Mouse (Mus musculus) midbrain, embryonic 14.5 days (tissue): ENCODE data around the gene Slc35b2. TPM values are rescaled to one million over a fixed set of nuclear protein-coding genes. Genes with fewer than 3 reads are reported as not detected.

Experiments
- ATAC-seq: fragments of 200-750 bp; cut with Nextera tagmentation; 2 replicates; pipeline ENCODE4 v1.8.0; 2017; ENCODE audit warnings: moderate number of reproducible peaks, moderate library complexity; ENCODE audit not compliant: low FRiP score, low TSS enrichment
- DNase-seq: peaks from one replicate; pipeline ENCODE4 v3.0.0-alpha.2; 2015
- H3K27ac ChIP-seq: fragments of 300-500 bp; sonication (generic); replicated peaks from 2 replicates; pipeline ENCODE4 v1.5.1; 2014; ENCODE audit warnings: mild to moderate bottlenecking, low read depth, low read length, moderate library complexity
- H3K27me3 ChIP-seq: fragments of 300-500 bp; sonication (generic); 2 replicates; pipeline ENCODE4 v1.6.1; 2014; ENCODE audit warnings: low read length, control low read depth, mixed read lengths; ENCODE audit not compliant: control insufficient read depth, insufficient read depth
- H3K36me3 ChIP-seq: fragments of 300-500 bp; sonication (generic); 2 replicates; pipeline ENCODE4 v1.6.1; 2014; ENCODE audit warnings: low read length, control low read depth; ENCODE audit not compliant: control insufficient read depth, insufficient read depth
- H3K4me1 ChIP-seq: fragments of 300-500 bp; sonication (generic); 2 replicates; pipeline ENCODE4 v1.6.1; 2014; ENCODE audit warnings: mild to moderate bottlenecking, antibody characterized with exemption, low read length, control low read depth; ENCODE audit not compliant: control insufficient read depth, insufficient read depth
- H3K4me2 ChIP-seq: fragments of 300-500 bp; sonication (generic); 2 replicates; pipeline ENCODE4 v1.6.1; 2014; ENCODE audit warnings: mild to moderate bottlenecking, low read length, moderate library complexity
- H3K4me3 ChIP-seq: fragments of 300-500 bp; sonication (generic); replicated peaks from 2 replicates; pipeline ENCODE4 v1.5.1; 2014; ENCODE audit warnings: low read depth, low read length
- H3K9ac ChIP-seq: fragments of 300-500 bp; sonication (generic); replicated peaks from 2 replicates; pipeline ENCODE4 v1.6.1; 2014; ENCODE audit warnings: mild to moderate bottlenecking, low read length, moderate library complexity
- H3K9me3 ChIP-seq: fragments of 300-500 bp; sonication (generic); 2 replicates; pipeline ENCODE4 v1.6.1; 2016; ENCODE audit warnings: low read length, control low read depth, mixed read lengths; ENCODE audit not compliant: control insufficient read depth
- WGBS: fragments of 180-500 bp; shearing (Covaris S2); extraction: QIAGEN DNeasy Blood & Tissue Kit; methylation state at CpG from one replicate; pipeline ENCODE4 v1.1.7; 2014; 5-methylcytosine and 5-hydroxymethylcytosine counted together
- polyA plus RNA-seq: library from polyadenylated mRNA; unstranded; fragments of >200 nt; fragmentation: Nextera tagmentation; extraction: Ambion mirVana; gene quantifications from 2 replicates; pipeline ENCODE4 v1.2.1, GENCODE M21; 2014

The Slc35b2 gene
- polyA plus RNA-seq, 1 experiment from 2014 or later: 77.1 TPM

DNA sequence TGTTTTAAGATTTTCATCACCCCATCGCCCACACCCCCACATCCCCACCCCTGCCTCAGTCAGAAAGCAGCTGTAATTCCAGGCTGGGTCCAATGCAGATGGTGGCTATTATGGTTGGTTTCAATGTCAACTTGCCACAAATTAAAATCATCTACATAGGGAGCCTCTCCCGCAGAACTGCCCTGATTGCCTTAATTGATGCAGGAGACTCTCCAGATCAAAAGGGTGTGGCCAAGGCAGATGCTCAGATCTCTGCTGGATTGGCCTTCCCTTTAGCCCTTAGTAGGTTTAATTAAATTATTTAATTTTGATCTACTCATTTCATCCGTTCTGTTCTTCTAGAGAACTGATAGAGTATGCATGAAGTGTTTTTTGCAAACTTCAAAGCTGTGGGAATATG lies 39.3 kb downstream of the Slc35b2 start:
- no peak for DNase-seq

DNA sequence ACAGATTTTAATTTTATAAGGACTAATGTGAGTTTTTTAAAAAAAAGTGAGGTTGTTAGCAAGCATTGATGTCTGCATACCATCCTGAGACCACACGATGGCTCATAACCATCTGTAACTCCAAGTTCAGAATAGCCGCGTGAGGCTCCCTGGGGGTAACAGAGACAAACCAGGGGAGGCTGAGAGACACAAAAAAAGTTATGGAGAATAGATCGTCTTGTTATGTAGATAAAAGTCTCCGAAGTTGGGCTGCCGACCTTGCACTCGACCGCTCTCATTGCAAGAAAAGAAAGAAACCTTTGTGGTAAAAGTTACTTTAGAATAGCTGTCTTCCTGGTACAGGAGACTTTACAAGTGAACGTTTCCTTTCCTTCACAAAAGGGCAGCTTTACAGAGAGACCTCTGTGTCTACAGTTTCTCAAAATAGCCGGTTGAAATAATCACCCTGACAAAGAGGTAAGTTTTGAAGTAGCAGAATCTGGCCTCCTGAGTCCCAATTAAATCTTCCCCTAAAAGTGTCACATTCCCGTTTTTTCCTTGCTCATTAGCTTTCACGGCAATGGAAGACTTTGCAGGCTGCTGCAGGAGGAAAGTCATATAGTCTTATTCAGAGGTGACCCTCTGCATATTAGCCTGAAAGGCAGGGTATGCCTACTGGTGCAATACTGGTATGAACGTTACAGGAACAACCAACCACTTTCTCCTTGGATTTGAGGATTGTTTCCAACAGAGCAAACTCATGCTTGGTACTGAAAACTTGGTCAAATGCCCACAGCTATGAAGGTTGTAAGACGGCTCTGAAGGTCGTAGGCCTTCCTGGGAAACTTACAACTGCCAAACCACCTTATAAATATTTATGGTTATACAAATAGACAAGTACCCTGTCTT lies 43.6 kb downstream of the Slc35b2 start:
- Histone ChIP-seq H3K4me3 (no peak overlapping the region), H3K9ac (no peak overlapping the region), H3K27me3 (0 out of 2 replicates have a peak, but pooled peaks cover 2% of the 10 kb centered on the region), H3K9me3 (no peaks in the 10 kb centered on the region), H3K4me2 (no peak overlapping the region), H3K4me1 (peaks cover 5% of the 10 kb centered on the region; the same call in 1 of the 2 replicates), H3K36me3 (no peaks in the 10 kb centered on the region), H3K27ac (no peak overlapping the region)
- DNase-seq: no peak
- WGBS: 86% methylated on average over 15 of the region's 15 CpGs
- no peak for ATAC-seq

More for the DNA sequence above, 39.3 kb downstream of the Slc35b2 start:
- H3K4me1 ChIP-seq: peaks cover 6% of the 10 kb centered on the region
- no peak overlapping the region for H3K27ac ChIP-seq
- H3K4me2 ChIP-seq: no peak overlapping the region
- ATAC-seq: no peak
- no peak overlapping the region for H3K9ac ChIP-seq
- peaks cover 23% of the 10 kb centered on the region for H3K27me3 ChIP-seq
- H3K9me3 ChIP-seq: no peaks in the 10 kb centered on the region
- no peaks in the 10 kb centered on the region for H3K36me3 ChIP-seq
- 85% methylated on average over 3 of the region's 3 CpGs for WGBS
- no peak overlapping the region for H3K4me3 ChIP-seq

DNA sequence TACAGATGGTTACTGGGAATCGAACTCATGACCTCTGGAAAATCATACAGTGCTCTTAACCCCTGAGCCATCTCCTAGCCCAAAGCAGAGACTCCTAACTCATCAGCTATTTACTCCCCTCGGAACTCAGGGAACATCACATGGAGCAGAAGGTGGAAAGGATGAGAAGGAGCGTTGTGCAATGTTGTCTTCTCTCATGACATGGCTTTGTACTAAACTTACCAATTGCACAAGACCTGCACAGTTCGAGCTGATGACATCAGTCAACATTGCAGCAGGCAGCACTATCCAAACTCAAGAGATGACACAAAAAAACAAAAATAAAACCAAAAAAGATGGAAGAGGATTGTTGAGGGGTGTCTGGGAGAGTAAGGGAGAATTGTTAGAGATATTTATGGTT lies 44.7 kb downstream of the Slc35b2 start:
- ATAC-seq: no peak
- Histone ChIP-seq H3K9ac (no peak overlapping the region), H3K4me1 (peaks cover 5% of the 10 kb centered on the region; the same call in 1 of the 2 replicates), H3K27ac (no peak overlapping the region), H3K27me3 (no peaks in the 10 kb centered on the region), H3K9me3 (no peaks in the 10 kb centered on the region), H3K4me2 (no peak overlapping the region), H3K4me3 (no peak overlapping the region), H3K36me3 (no peaks in the 10 kb centered on the region)
- DNase-seq: no peak
- 92% methylated on average over 4 of the region's 4 CpGs for WGBS

DNA sequence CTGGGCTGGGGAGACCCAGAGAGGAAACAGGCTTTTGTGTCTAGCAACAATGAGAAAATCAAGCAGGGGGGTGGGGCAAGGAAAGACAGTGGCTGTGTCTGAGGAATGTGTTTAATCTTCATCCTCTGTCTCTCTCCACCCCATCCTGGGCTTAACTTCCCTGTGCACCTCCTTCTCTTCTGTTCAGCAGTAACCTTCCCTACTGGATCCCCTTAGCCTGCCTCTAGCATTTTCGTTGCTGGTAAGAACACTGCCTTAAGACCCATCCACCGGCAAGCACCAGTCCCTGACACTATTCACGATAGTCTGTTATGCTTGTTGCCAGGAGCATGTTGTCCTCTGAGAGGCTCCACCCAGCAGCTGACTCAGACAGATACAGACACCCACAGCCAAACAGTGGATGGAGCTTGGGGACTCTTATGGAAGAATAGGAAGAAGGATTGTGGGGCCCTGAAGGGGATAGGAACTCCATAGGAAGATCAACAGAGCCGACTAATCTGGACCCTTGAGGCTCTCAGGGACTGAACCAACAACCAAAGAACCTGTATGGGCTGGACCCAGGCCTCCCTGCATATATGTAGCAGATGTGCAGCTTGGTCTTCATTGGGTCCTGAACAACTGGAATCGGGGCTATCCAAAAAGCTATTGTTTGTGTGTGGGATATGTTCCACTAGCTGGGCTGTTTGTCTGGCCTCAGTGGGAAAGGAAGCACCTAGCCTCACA lies 46.6 kb downstream of the Slc35b2 start:
- no peak overlapping the region for H3K4me3 ChIP-seq
- H3K27ac ChIP-seq: no peak overlapping the region
- no peak overlapping the region for H3K9ac ChIP-seq
- no peaks in the 10 kb centered on the region for H3K36me3 ChIP-seq
- ATAC-seq (no peak), DNase-seq (no peak)
- H3K4me1 ChIP-seq: peaks cover 5% of the 10 kb centered on the region; the same call in 1 of the 2 replicates
- H3K9me3 ChIP-seq: no peaks in the 10 kb centered on the region
- no peak overlapping the region for H3K4me2 ChIP-seq
- H3K27me3 ChIP-seq: no peaks in the 10 kb centered on the region
- 17% methylated on average over 5 of the region's 5 CpGs for WGBS

DNA sequence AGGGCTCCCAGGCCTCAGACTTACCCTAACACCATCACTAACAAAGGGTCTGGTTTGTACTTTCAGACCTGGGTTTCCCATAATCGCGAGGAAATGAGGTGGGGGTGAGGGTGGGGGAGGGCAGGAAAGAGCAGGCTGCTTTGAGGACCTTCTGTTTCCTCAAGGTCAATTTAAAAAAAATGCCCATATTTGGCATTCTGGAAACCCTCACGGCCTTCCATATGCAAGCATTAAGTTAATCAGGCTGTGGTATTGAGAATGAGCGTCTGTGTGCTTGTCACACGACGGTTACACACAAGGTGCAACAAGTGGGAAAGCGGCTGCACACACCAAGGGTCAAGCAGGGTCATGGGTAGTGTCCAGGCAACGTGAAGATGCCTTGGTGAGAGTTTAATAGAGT lies 48.3 kb downstream of the Slc35b2 start:
- Histone ChIP-seq H3K9ac (no peak overlapping the region), H3K4me3 (no peak overlapping the region), H3K9me3 (no peaks in the 10 kb centered on the region), H3K27ac (no peak overlapping the region), H3K4me2 (no peak overlapping the region), H3K4me1 (peaks cover 5% of the 10 kb centered on the region; the same call in 1 of the 2 replicates), H3K36me3 (no peaks in the 10 kb centered on the region), H3K27me3 (no peaks in the 10 kb centered on the region)
- 89% methylated on average over 8 of the region's 8 CpGs for WGBS
- ATAC-seq (no peak), DNase-seq (no peak)

DNA sequence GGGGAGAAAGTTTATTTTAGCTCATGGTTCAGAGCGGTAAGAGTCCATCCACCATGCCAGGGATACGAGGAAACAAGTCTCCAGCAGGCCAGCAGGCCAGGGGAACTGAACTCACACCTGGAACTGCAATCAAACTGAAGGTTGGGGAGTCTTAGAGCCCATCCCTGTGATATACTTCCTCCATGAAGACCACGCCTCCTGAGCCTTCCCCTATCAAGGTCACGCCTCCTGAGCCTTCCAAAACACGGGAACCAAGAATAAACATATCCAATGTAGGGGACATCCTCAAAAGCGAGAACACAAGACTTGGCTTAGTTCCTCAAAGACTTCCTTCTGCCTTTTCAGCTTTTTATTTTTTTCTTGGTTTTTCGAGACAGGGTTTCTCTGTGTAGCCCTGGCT lies 49.2 kb downstream of the Slc35b2 start:
- Histone ChIP-seq H3K27me3 (no peaks in the 10 kb centered on the region), H3K36me3 (no peaks in the 10 kb centered on the region), H3K4me2 (no peak overlapping the region), H3K9ac (no peak overlapping the region), H3K4me3 (no peak overlapping the region), H3K4me1 (peaks cover 5% of the 10 kb centered on the region; the same call in 1 of the 2 replicates), H3K27ac (no peak overlapping the region), H3K9me3 (no peaks in the 10 kb centered on the region)
- DNase-seq: no peak
- 86% methylated on average over 7 of the region's 7 CpGs for WGBS
- ATAC-seq: no peak

DNA sequence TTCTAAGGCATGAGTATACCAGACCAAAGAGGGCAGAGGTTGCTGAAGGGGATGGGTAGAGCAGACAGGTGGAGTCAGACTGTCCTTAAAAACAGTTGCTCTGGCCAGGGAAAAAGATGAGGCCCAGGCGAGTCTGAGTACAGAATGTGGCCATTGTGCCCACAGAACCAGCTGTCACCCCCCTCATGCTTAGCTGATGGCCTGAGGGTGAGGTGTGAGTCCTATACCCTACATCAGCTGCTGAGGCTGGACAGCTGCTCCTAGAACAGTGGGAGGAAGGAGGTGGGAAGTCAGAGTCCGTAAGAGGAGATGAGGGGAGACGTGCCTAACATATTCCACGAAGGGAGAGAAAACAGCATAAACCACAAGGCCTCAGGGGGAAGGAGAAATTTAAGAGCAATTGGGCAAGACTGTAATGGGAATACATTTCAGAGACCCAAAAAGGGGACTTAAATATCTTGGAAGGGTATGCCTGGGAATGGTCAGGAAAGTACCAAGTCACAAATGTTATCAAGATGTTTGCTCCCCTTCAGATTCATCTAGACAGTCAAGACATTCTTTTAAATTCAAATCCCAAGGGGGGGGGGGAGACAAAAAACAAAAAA lies 52.5 kb downstream of the Slc35b2 start:
- H3K4me2 ChIP-seq: no peak overlapping the region
- no peak for ATAC-seq
- no peak overlapping the region for H3K9ac ChIP-seq
- WGBS: 73% methylated on average over 4 of the region's 4 CpGs
- H3K4me1 ChIP-seq: no peaks in the 10 kb centered on the region
- H3K36me3 ChIP-seq: no peaks in the 10 kb centered on the region
- no peaks in the 10 kb centered on the region for H3K9me3 ChIP-seq
- no peak for DNase-seq
- H3K27me3 ChIP-seq: no peaks in the 10 kb centered on the region
- no peak overlapping the region for H3K27ac ChIP-seq
- no peak overlapping the region for H3K4me3 ChIP-seq

DNA sequence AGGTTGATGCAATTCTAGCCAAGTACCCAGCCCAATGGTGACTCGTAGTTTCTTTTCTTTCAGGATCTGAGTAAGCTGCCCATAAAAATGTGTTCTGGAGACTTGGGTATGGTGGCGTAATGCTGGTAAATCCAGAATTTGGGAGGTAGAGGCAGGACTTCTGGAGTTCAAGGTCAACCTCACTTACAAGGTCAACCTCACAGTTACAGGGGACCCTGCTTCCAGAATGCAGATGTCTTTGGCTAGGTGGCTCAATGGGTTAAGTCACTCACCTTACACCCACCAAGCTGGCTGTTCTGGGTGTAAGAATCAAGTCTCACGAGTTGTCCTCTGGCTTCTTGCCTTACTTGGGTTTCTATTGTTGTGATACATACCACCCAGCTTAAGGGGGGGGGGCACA lies 53.0 kb downstream of the Slc35b2 start:
- ATAC-seq: no peak
- no peaks in the 10 kb centered on the region for H3K9me3 ChIP-seq
- H3K4me1 ChIP-seq: no peaks in the 10 kb centered on the region
- H3K4me2 ChIP-seq: no peak overlapping the region
- no peak overlapping the region for H3K4me3 ChIP-seq
- WGBS: 84% methylated on average over 3 of the region's 3 CpGs
- no peak overlapping the region for H3K27ac ChIP-seq
- no peak overlapping the region for H3K9ac ChIP-seq
- H3K27me3 ChIP-seq: no peaks in the 10 kb centered on the region
- H3K36me3 ChIP-seq: no peaks in the 10 kb centered on the region
- DNase-seq: no peak
